Mouse (Mus musculus) thymus, postnatal 10 days (tissue): ENCODE measurements around the gene Astn1.

Experiments used
- DNase-seq, 2 experiments: peaks; one replicate each; pipeline ENCODE4 v3.0.0; 2021; ENCODE audit warnings: low spot score in 2 of 2

Gene Astn1

DNA sequence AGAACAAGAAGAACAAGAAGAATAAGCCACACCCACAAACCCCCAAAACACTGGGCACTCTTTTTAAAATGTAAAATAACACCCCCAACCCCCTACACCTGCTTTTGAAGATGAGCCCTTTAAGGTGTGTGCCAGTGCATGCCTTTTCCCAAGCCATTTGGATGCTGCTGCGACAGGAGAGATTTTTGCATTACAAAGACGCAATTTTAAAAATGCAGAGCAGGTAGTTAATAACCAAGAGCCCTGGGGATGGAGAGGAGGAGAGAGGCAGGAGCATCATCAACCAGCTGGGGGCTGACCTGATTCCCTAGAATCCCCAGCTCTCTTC is at the start of gene Astn1:
Astn1 (plus strand) TSS at position 310 of the 328 bp plus-strand sequence.
- DNase-seq: no peak

DNA sequence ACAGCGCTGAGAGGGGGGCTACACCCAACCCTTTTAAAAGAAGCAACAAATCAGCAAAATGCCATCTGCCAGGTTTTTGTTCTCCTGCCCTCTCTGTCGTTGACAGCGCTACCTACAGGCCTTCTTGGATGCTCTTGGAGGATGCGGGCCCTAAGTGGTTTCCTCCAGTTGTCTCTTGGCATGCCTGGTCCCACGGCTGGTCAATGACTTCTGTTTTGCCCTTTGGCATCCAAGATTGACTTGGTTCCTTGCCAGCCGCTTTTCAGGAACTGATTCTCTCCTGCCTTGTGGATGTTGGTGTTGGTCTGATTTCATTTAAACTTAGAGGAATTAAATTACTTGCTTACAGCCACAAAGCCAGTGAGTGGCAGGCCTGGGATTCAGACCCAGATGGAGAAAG is 38.7 kb upstream of the Astn1 start:
- no peak for DNase-seq

DNA sequence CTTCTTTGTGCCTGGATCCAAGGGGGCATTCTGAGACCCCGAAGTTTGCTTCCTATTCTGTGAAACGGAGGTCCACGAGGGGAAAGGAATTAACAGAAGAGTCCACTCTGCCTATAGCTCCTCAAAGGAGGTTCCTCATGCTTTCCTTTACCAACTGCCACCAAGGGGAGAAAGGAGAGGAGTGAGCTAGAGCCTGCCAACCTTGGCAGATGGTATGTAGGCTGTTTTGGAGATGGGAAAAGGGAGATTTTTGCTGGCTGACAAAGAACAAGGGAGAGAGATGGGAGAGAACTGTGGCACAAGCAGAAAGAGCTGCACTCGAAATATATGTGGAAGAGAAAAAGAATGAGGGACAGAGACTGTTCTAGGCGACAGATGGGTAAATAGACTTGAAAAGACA is 33.9 kb upstream of the Astn1 start:
- no peak for DNase-seq

GRCm38 (mm10) chr1:158328839-158329238 is 33.2 kb upstream of the Astn1 start:
- DNase-seq: no peak

GRCm38 (mm10) chr1:158343243-158343714 is 18.8 kb upstream of the Astn1 start:
- DNase-seq: no peak

DNA sequence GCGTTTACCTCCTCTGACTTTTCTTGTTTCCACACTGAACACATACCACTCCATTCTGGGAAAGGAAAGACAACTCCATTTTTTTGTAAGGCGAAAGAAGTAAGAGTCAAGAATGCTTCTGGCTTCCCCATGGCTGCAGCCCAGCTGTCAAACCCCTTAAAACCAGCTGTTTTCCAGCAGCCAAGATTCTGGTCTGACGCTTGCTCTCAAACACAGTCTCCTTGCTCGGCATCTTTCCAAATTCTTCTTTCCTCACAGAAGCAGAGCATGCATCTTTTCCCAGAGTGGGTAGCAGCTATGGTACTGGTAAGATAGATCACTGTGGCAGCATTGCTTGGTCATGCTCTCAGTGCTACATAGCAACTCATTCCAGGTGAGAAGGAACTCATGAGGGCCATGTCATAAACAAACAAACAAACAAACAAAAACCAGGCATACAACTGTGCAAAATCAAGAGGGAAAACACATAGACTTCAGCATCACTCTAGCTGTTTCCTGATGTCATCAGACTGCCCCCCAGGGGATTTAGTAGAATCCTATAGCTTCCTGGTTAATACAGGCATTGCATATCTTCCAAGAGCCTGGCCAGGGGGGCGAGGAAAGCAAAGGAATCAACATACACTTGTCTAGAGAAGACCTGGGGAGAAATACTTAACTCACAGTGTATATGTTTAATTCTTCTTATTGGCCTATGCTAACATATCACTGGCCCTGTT is 8.3 kb upstream of the Astn1 start:
- DNase-seq: no peak

DNA sequence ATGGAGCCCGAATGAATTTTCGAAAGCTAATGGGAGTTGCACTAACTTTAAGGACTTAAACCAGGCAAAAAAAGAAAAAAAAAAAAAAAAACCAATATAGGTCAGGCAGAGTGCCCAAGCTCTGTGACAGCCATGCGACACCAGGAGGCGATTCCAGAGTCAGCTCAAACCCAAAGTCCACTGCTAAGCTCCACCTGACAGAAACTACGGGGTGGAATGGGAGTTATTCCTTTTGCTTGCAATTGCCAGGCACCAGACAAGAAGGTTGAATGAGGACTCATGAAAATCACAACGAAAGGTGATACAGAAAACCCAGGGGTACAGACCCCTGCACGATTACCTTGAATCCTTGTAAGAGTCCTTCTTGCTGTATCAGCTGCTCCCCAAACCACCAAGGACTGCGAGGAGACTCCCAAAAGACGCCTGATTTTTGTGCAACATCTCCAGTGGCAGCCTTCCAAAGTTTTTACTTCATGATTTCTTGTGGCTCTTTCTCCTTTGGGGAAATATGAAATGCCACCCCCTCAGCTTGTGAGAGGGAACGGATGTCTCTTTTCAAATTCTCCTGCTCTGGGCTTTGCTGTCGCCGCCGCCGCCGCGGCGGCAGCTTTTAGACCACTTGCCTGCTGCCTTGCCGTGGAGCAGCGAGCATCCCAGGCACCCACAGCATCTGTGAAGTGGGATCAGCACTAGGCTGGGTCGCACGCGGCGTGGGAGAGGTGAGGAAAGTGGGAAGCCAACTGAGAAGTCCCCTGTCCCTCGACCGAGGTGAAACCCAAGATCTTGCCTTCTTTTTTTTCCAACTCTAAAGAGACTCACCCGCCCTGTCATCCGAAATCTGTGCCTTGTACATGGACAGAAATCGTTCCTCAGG is 6.7 kb upstream of the Astn1 start:
- DNase-seq: no peak

- DNase-seq: no peak
Measured at GRCm38 (mm10) chr1:158356051-158356461, 6.0 kb upstream of the Astn1 start, which contains the start of gene Brinp2. TSS of gene Brinp2 (minus strand) at chr1:158356326.

DNA sequence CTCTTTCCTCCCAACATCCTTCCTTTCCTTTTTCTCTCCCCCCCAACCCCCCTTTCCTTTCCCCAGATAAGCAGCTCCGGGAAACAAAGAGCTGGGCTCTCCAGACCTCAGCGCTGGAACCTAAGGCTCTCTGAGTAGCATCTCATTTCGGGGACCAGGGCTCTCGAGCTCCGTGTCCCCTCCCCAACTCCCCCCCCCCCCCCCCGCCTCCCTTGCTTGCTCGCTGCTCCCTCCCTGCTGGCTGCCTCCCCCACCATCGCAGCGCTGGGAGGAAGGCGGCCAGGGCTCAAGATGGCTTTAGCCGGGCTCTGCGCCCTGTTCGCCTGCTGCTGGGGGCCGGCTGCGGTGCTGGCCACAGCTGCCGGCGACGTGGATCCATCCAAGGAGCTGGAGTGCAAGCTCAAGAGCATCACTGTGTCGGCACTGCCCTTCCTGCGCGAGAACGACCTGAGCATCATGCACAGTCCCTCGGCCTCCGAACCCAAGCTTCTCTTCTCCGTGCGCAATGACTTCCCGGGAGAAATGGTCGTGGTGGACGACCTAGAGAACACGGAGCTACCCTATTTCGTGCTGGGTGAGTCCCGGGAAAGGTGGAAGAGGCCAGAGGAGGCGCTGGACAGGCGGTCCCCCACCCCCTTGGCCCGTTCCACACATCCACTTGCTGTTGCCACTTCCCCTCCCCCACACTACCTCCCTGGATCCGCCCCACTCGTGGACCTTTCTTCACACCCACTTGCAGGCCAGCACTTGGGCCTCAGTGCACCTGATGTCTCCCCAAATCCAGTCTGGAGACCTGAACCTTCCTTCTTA is 424 bp downstream of the Astn1 start:
- DNase-seq: no peak

- DNase-seq: no peak
Measured at GRCm38 (mm10) chr1:158364461-158364860, 2.4 kb downstream of the Astn1 start.

GRCm38 (mm10) chr1:158382277-158382676 is 20.2 kb downstream of the Astn1 start:
- no peak for DNase-seq

DNA sequence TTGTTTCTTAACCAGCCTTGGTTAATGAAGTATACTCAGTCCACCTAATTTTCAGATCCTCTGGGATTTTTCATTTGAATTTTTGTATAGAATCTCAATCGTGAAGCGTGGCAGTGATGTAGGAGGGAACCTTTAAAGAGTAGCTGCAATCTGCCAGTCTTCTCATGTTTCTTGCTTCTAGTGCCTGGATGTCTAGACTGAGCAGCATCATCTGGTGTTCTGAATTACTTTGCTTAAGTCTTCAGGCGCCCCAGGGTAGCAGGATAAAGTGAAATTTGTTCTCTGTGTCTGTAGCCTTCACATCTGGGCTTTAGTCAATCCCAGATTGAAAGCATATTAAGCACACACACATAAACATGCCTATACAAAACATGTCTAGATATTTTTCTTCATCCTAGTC is 21.1 kb downstream of the Astn1 start:
- DNase-seq: no peak

DNA sequence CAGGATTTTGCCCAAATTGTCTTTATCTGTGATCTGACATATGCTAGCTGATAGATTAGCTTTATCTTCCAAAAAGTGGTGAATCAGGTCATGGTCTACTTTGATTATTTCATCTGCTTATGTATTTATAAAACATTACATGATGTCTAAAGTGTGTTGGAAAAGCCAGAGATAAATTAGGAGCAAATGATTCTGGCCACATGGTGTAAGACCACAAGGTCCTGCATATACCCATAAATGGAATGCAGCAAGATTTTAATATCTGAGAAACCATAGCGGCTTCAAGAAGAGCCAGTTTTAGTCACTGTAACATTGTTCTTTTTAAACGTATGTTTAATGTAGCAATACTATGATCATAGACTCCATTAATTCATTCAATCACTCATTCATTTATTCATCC is 23.2 kb downstream of the Astn1 start:
- DNase-seq: no peak

DNA sequence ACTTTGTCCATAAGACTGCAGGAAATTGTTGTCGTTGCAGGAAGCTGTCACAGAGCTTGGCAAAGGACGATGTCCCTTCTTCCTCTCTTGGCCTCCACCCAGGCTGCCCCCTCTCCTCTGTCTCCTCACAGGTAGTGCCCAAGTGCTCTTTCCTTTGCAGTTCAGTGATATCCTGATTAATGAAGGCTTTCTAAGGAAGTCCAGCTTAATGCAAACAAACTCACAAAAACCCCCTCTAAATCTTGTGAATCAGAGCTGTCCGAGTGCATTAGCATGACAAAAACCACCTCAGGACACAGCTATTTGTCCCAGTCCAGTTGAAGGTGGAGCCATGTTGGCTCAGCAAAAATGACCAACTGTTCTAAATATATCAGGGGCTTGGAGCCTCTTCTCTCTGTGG is 24.7 kb downstream of the Astn1 start:
- no peak for DNase-seq

- no peak for DNase-seq
Measured at GRCm38 (mm10) chr1:158388995-158389394, 26.9 kb downstream of the Astn1 start.

DNA sequence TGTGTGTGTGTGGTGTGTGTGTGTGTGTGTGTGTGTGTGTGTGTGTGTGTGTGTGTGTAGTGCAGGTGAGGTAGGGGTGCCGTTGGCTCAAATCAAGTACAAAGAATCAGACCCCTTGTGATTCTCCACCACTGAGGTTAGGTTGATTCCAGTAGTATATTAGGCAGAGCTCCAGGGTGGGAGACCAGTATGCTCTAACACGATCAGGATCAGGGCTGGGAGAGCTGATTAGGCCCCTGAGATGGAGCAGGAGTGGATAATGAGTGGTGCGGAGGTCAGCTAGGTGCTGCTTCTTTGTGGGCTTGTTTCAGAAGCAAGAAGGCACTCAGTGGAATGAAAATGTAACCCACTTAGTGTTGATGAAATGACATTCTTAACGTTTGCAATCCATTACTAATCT is 28.6 kb downstream of the Astn1 start:
- DNase-seq: no peak

DNA sequence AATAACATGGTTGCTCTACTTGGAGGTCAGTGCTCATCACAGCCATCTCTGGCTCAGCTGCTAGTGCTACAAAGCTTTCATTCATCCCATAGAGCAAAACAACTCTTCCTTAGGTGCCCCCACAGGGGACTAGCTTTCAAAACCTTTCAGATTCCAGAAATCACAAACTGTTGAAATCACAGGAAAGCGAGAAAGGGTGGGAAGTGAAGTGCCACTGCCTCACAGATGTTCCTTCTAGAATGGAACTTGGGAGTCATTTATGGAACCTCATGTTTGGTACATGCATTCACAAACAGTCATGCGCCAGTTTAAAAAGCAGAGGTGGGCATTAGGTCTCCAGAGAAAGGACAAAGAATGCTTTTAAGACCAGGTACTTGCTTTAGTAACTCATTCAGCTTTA is 35.0 kb downstream of the Astn1 start:
- no peak for DNase-seq

DNA sequence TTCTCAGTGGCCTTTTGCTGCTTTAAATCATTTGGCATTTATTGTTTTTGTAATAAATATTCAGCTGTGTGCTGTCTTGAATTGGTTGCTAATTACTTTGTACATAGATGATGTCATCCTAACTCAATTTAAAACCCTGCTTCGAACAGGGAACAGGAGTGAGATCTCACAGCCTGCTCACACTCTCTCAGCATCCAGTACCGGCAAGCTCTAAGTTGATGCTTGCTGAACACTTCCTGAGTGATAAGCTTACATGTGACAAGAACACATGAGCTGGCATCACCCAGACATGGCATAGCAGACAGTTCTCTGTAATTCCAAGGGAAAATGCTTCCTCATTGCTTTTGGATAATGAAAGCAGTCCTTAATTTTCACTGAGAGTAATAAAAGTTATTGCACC is 38.8 kb downstream of the Astn1 start:
- DNase-seq: no peak

DNA sequence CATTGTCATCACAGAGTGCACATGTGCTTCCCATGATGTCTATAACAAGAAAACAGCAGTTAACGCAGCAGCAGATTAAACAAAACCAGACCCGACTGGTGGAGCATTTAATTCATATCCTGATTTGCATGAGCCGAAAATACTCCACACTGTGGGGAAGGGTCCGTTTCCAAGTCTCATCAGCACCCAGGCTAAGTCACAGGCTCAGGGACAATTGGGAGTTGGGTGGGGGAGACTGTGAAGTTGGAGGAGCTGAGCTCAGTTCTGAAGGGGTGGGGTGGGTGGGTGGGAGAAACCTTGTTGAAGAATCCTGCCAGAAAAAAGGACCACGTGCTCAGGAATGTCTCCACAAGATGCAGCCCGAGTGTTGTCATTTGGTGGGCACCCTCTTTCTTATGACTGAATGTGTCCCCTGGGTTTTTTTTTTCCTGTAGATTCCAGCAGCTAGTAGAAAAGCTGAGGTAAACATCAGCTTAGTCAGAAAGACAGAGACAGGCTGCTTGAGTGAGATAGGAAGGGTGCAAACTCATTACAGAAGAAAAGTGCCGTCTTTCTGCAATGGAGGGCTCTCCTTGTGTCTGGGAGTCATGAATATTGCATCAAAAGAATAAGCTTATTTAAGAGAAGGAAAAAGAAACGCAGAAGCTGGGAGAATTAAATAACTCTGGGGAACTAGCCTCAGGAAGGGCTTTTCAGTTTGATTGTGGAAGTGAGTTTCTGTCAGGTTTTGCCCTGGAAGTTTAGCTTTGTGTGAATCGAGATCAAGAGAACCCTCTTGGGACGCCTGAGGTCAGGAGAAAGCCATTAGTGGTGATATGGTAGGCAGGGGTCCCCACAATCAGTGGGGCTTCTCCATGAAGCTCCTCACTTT is 44.1 kb downstream of the Astn1 start:
- no peak for DNase-seq

DNA sequence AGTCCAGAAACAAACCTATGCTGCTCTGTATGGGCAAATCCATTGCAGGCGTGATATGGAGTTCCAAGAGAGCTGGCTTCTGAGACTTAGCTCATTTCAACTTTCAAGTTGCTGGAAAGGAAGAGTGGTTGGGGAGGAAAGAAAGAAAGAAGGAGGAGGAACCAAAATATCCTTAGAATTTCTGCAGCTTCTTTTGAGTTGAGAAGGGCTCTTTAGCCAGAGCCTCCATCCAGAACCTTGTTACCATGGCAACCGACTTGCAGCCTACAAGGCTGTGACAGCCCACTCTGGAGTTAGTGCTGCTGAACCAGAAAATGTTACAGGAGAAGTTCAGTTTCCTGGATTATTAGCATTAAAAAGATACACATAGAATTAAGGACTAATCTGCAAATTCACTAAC is 46.1 kb downstream of the Astn1 start:
- no peak for DNase-seq

GRCm38 (mm10) chr1:158411146-158411545 is 49.1 kb downstream of the Astn1 start:
- DNase-seq: no peak
